Mouse (Mus musculus) adrenal gland, postnatal 0 days (tissue): ENCODE results near the gene Gm2026. TPM values are rescaled to one million over a fixed set of nuclear protein-coding genes. Genes with fewer than 3 reads are reported as not detected.

Experiments used
- polyA plus RNA-seq: library from polyadenylated mRNA; unstranded; fragments of >200 nt; fragmentation: Nextera tagmentation; extraction: Ambion mirVana; gene quantifications from 2 replicates; pipeline ENCODE4 v1.2.1, GENCODE M21; 2015

Gm2026 gene
- 19.1 and 28.0 TPM in 2 replicates for polyA plus RNA-seq

GRCm38 (mm10) chr2:175965031-175965430, at the start of gene Gm2026:
TSS of gene Gm2026 (plus strand) at chr2:175965331.

GRCm38 (mm10) chr2:175931000-175931399, 34.1 kb upstream of the Gm2026 start, which contains the start of gene Zfp966:
TSS of gene Zfp966 (minus strand) at chr2:175931100.

Other genes with a start within 250 kb of the Gm2026 start
- gene Gm2007, start 223.8 kb upstream of the Gm2026 start, polyA plus RNA-seq: not detected in 2 replicates
- gene Gm14288, start 164.2 kb upstream of the Gm2026 start, polyA plus RNA-seq: 2.6 and 5.7 TPM in 2 replicates
- gene Gm6710, start 96.1 kb upstream of the Gm2026 start, polyA plus RNA-seq: 29.6 and 51.5 TPM in 2 replicates
- 1.3 and 1.6 TPM in 2 replicates for gene Zfp966, start 34.2 kb upstream of the Gm2026 start, polyA plus RNA-seq
- 1.1 TPM in 2 replicates for gene Gm2004, start 184.5 kb downstream of the Gm2026 start, polyA plus RNA-seq